ENCODE assay signal across 8 mouse cellular contexts in genomic region chr10:61648737-61649645, GRCm38 (mm10). TPM values are rescaled to one million over a fixed set of nuclear protein-coding genes. Genes with fewer than 3 reads are reported as not detected.
A peak's percentile ranks its signal among the peaks of the same experiment; 100 is the strongest.
DNase-seq lines count a peak whose midpoint lies in the region; ATAC-seq and TF ChIP-seq lines count a peak whose summit lies in the region.

No protein-coding gene starts in this region.

- TF ChIP-seq CTCF in cortical plate, adult 2 months (IDR thresholded peaks at IDR 0.05; ENCODE audit: extremely low read depth, insufficient read depth, low read length) = no peak
- TF ChIP-seq CTCF in hindbrain, postnatal 0 days (IDR thresholded peaks at IDR 0.05; ENCODE audit: low read depth) = no peak
- TF ChIP-seq CTCF in liver, postnatal 0 days (IDR thresholded peaks at IDR 0.05; ENCODE audit: low read depth) = no peak

- H3K4me1 ChIP-seq in cortical plate, adult 2 months (ENCODE audit: control insufficient read depth, insufficient read depth, low read length) = peaks cover 2% of the 10 kb centered on the region; the same call in 1 of the 2 replicates
- H3K4me1 ChIP-seq in hindbrain, postnatal 0 days (ENCODE audit: insufficient read depth, low read length) = peaks cover 5% of the 10 kb centered on the region
- peaks cover 17% of the 10 kb centered on the region for H3K4me1 ChIP-seq in liver, postnatal 0 days (ENCODE audit: insufficient read depth)
- H3K4me1 ChIP-seq in stomach, embryonic 15.5 days = peaks cover 3% of the 10 kb centered on the region; the same call in 1 of the 2 replicates

- DNase-seq in cerebellum, adult 11 months = peak; percentile 17
- no peak for DNase-seq in cerebellum, adult 11-12 months
- DNase-seq in CD4-positive, CD25-positive, alpha-beta regulatory T cell, adult 2 months (ENCODE audit: low read depth, low spot score) = peak; percentile 54
- peak; percentile 11 for DNase-seq in hindbrain, postnatal 0 days (ENCODE audit: low spot score)
- DNase-seq in liver, postnatal 0 days = peak; percentile 33
- DNase-seq in ovary, adult 18-20 months (ENCODE audit: low spot score) = no peak

- TF ChIP-seq POLR2A in cortical plate, adult 2 months (IDR thresholded peaks at IDR 0.05; ENCODE audit: extremely low read depth, insufficient read depth, low read length) = no peak

- no peaks in the 10 kb centered on the region for H3K27me3 ChIP-seq in hindbrain, postnatal 0 days (ENCODE audit: insufficient read depth, low read length)
- H3K27me3 ChIP-seq in liver, postnatal 0 days (ENCODE audit: insufficient read depth, low read length) = no peaks in the 10 kb centered on the region
- no peaks in the 10 kb centered on the region for H3K27me3 ChIP-seq in stomach, embryonic 15.5 days (replicated peaks)

- peak; percentile 68; the same call in 1 of the 2 replicates for TF ChIP-seq EP300 in liver, postnatal 0 days (IDR thresholded peaks at IDR 0.05; ENCODE audit: low read depth)

- H3K36me3 ChIP-seq in hindbrain, postnatal 0 days (ENCODE audit: insufficient read depth, low read length) = no peaks in the 10 kb centered on the region; the same call in 1 of the 2 replicates
- peaks cover 7% of the 10 kb centered on the region; the same call in 1 of the 2 replicates for H3K36me3 ChIP-seq in liver, postnatal 0 days (replicated peaks; ENCODE audit: insufficient read depth, low read length)
- H3K36me3 ChIP-seq in stomach, embryonic 15.5 days = peaks cover 5% of the 10 kb centered on the region

- no peak overlapping the region for H3K27ac ChIP-seq in cortical plate, adult 2 months (ENCODE audit: insufficient read depth, low read length)
- peak overlapping the region; percentile 77 for H3K27ac ChIP-seq in hindbrain, postnatal 0 days
- peak overlapping the region; percentile 82 for H3K27ac ChIP-seq in liver, postnatal 0 days (ENCODE audit: low read depth)
- peak overlapping the region; percentile 77 for H3K27ac ChIP-seq in stomach, embryonic 15.5 days

- H3K4me3 ChIP-seq in cortical plate, adult 2 months (ENCODE audit: insufficient read depth, low read length) = peak overlapping the region; percentile 69
- peak overlapping the region; percentile 85 for H3K4me3 ChIP-seq in hindbrain, postnatal 0 days (ENCODE audit: low read length)
- peak overlapping the region; percentile 84 for H3K4me3 ChIP-seq in liver, postnatal 0 days (ENCODE audit: low read depth, low read length)
- H3K4me3 ChIP-seq in stomach, embryonic 15.5 days (replicated peaks) = peak overlapping the region; percentile 90

- ATAC-seq in hindbrain, postnatal 0 days = peak; percentile 10; the same call in 1 of the 2 replicates
- ATAC-seq in liver, postnatal 0 days = peak; percentile 75
- peak; percentile 54 for ATAC-seq in stomach, embryonic 15.5 days (ENCODE audit: insufficient read depth, low FRiP score, low read depth)

- H3K4me2 ChIP-seq in hindbrain, postnatal 0 days (ENCODE audit: low read depth, low read length) = peak overlapping the region; percentile 95
- peak overlapping the region; percentile 93 for H3K4me2 ChIP-seq in liver, postnatal 0 days (ENCODE audit: low read depth, low read length)
- peak overlapping the region; percentile 91 for H3K4me2 ChIP-seq in stomach, embryonic 15.5 days

- no peaks in the 10 kb centered on the region for H3K9me3 ChIP-seq in hindbrain, postnatal 0 days (ENCODE audit: low read length)
- no peaks in the 10 kb centered on the region for H3K9me3 ChIP-seq in liver, postnatal 0 days (ENCODE audit: low read length)
- H3K9me3 ChIP-seq in stomach, embryonic 15.5 days = no peaks in the 10 kb centered on the region

- 3% methylated on average over 39 of the region's 49 CpGs for WGBS in hindbrain, postnatal 0 days
- 2% methylated on average over 48 of the region's 49 CpGs for WGBS in liver, postnatal 0 days (ENCODE audit: insufficient replicate concordance)
- WGBS in stomach, embryonic 15.5 days = 2% methylated on average over 49 of the region's 49 CpGs

- peak overlapping the region; percentile 78 for H3K9ac ChIP-seq in hindbrain, postnatal 0 days (replicated peaks; ENCODE audit: low read length)
- peak overlapping the region; percentile 85 for H3K9ac ChIP-seq in liver, postnatal 0 days (replicated peaks)
- peak overlapping the region; percentile 67 for H3K9ac ChIP-seq in stomach, embryonic 15.5 days

RNA-seq across cellular contexts. Expression of gene Ppa1, which starts 0.6 kb away (rescaled TPM):
- polyA plus RNA-seq in cortical plate, adult 2 months (2012; rRNA removed) = 98.7 and 108 TPM in 2 replicates
- 66.9 and 80.6 TPM in 2 replicates for total RNA-seq in hindbrain, postnatal 0 days (2014; rRNA removed)
- polyA plus RNA-seq in hindbrain, postnatal 0 days (2015; fragmentation: Nextera tagmentation; extraction: Ambion mirVana) = 185 and 186 TPM in 2 replicates
- polyA plus RNA-seq in liver, postnatal 0 days (2015; fragmentation: Nextera tagmentation; extraction: Ambion mirVana) = 161 and 191 TPM in 2 replicates
- polyA plus RNA-seq in stomach, embryonic 15.5 days (2015; fragmentation: Nextera tagmentation; extraction: Ambion mirVana) = 181 and 191 TPM in 2 replicates

RNA-seq across cellular contexts. Expression of gene Sar1a, which starts 31.1 kb away (rescaled TPM):
- 106 and 108 TPM in 2 replicates for polyA plus RNA-seq in cortical plate, adult 2 months (2012; rRNA removed)
- 125 and 133 TPM in 2 replicates for total RNA-seq in hindbrain, postnatal 0 days (2014; rRNA removed)
- polyA plus RNA-seq in hindbrain, postnatal 0 days (2015; fragmentation: Nextera tagmentation; extraction: Ambion mirVana) = 188 and 189 TPM in 2 replicates
- polyA plus RNA-seq in liver, postnatal 0 days (2015; fragmentation: Nextera tagmentation; extraction: Ambion mirVana) = 60.7 and 62.1 TPM in 2 replicates
- 215 and 221 TPM in 2 replicates for polyA plus RNA-seq in stomach, embryonic 15.5 days (2015; fragmentation: Nextera tagmentation; extraction: Ambion mirVana)

RNA-seq across cellular contexts. Expression of gene Tysnd1, which starts 46.3 kb away (rescaled TPM):
- polyA plus RNA-seq in cortical plate, adult 2 months (2012; rRNA removed) = 23.6 and 25.5 TPM in 2 replicates
- total RNA-seq in hindbrain, postnatal 0 days (2014; rRNA removed) = 70.5 and 84.8 TPM in 2 replicates
- 31.8 and 32.2 TPM in 2 replicates for polyA plus RNA-seq in hindbrain, postnatal 0 days (2015; fragmentation: Nextera tagmentation; extraction: Ambion mirVana)
- polyA plus RNA-seq in liver, postnatal 0 days (2015; fragmentation: Nextera tagmentation; extraction: Ambion mirVana) = 22.8 and 24.2 TPM in 2 replicates
- 34.6 and 37.9 TPM in 2 replicates for polyA plus RNA-seq in stomach, embryonic 15.5 days (2015; fragmentation: Nextera tagmentation; extraction: Ambion mirVana)

RNA-seq across cellular contexts. Expression of gene Npffr1, which starts 53.7 kb away (rescaled TPM):
- polyA plus RNA-seq in cortical plate, adult 2 months (2012; rRNA removed) = 0.35 and 0.57 TPM in 2 replicates
- total RNA-seq in hindbrain, postnatal 0 days (2014; rRNA removed) = 3.6 and 3.7 TPM in 2 replicates
- polyA plus RNA-seq in hindbrain, postnatal 0 days (2015; fragmentation: Nextera tagmentation; extraction: Ambion mirVana) = 1.6 and 1.7 TPM in 2 replicates
- not detected in 2 replicates for polyA plus RNA-seq in liver, postnatal 0 days (2015; fragmentation: Nextera tagmentation; extraction: Ambion mirVana)
- 0.10 and 0.28 TPM in 2 replicates for polyA plus RNA-seq in stomach, embryonic 15.5 days (2015; fragmentation: Nextera tagmentation; extraction: Ambion mirVana)

Comparison
In these comparisons a context has a peak if more than half of its experiments do, and no peak if none do; other contexts are left out.
1. DNase-seq: peak in cerebellum, adult 11 months (single experiment), CD4-positive, CD25-positive, alpha-beta regulatory T cell, adult 2 months (single experiment), hindbrain, postnatal 0 days (single experiment) and liver, postnatal 0 days (single experiment); none in cerebellum, adult 11-12 months (single experiment) and ovary, adult 18-20 months (single experiment).
2. ATAC-seq: peak in every context shown above with its lines; median percentile 75 in liver, postnatal 0 days; 54 in stomach, embryonic 15.5 days; 10 in hindbrain, postnatal 0 days.
3. Peak in every context shown above with its lines, with median percentiles within 50 percentile points of each other: H3K4me3 ChIP-seq, H3K4me2 ChIP-seq and H3K9ac ChIP-seq.